Mouse (Mus musculus) myocyte (in vitro differentiated cells): ENCODE measurements around the gene 6030408B16Rik.

Experiments used
- CEBPB ChIP-seq: IDR thresholded peaks from 2 replicates; pipeline ENCODE4 v1.6.1; 2011; ENCODE audit warnings: mild to moderate bottlenecking, moderate library complexity; ENCODE audit not compliant: poor library complexity, insufficient read depth, severe bottlenecking
- E2F4 ChIP-seq: IDR thresholded peaks from one replicate; pipeline ENCODE4 v1.6.1; 2011; ENCODE audit warnings: mild to moderate bottlenecking, control low read depth, moderate library complexity; ENCODE audit not compliant: insufficient read depth
- MAX ChIP-seq: IDR thresholded peaks from one replicate; pipeline ENCODE4 v1.6.1; 2011; ENCODE audit warnings: low read depth, mild to moderate bottlenecking, control low read depth
- MYOD1 ChIP-seq, 3 experiments: IDR thresholded peaks; one replicate each; pipeline ENCODE4 v1.6.1; 2011; ENCODE audit warnings: control low read depth in 2 of 3, low read depth in 2 of 3, mild to moderate bottlenecking in 2 of 3, moderate library complexity in 1 of 3; ENCODE audit not compliant: insufficient read length in 2 of 3, control insufficient read depth in 1 of 3
- MYOG ChIP-seq, 3 experiments: IDR thresholded peaks; one replicate each; pipeline ENCODE4 v1.6.1; 2011; ENCODE audit warnings: control low read depth in 2 of 3, low read depth in 2 of 3, mild to moderate bottlenecking in 2 of 3; ENCODE audit not compliant: insufficient read length in 2 of 3, control insufficient read depth in 1 of 3, insufficient read depth in 1 of 3
- POLR2A ChIP-seq: IDR thresholded peaks from one replicate; pipeline ENCODE4 v1.6.1; 2011; ENCODE audit warnings: low read depth, mild to moderate bottlenecking, control low read depth, moderate library complexity; ENCODE audit not compliant: insufficient read length
- POLR2AphosphoS2 ChIP-seq: IDR thresholded peaks from one replicate; pipeline ENCODE4 v1.6.1; 2011; ENCODE audit warnings: low read depth, control low read depth; ENCODE audit not compliant: insufficient read length
- REST ChIP-seq: IDR thresholded peaks from one replicate; pipeline ENCODE4 v1.6.1; 2011; ENCODE audit warnings: mild to moderate bottlenecking, control low read depth, moderate library complexity; ENCODE audit not compliant: insufficient read depth, insufficient read length
- TCF12 ChIP-seq: IDR thresholded peaks from one replicate; pipeline ENCODE4 v1.6.1; 2011; ENCODE audit warnings: mild to moderate bottlenecking, control low read depth; ENCODE audit not compliant: poor library complexity, insufficient read depth, severe bottlenecking
- TCF3 ChIP-seq: IDR thresholded peaks from one replicate; pipeline ENCODE4 v1.6.1; 2011; ENCODE audit warnings: low read depth, control low read depth; ENCODE audit not compliant: insufficient read length
- USF1 ChIP-seq: IDR thresholded peaks from one replicate; pipeline ENCODE4 v1.6.1; 2011; ENCODE audit warnings: low read depth, mild to moderate bottlenecking, control low read depth, moderate library complexity

GRCm38 (mm10) chr15:101283911-101284750 is 8.9 kb upstream of the 6030408B16Rik start, which contains the start of gene Atg101:
- TF ChIP-seq TCF3: peak; percentile 33
- TF ChIP-seq TCF12: no peak
- peak; percentile 96 for TF ChIP-seq POLR2AphosphoS2
- TF ChIP-seq E2F4: peak; percentile 51
- TF ChIP-seq POLR2A: peak; percentile 95
- no peak for TF ChIP-seq MAX
- TF ChIP-seq MYOD1 (IDR thresholded peaks at IDR 0.05; ENCODE audit: control insufficient read depth in 1 of 3, insufficient read length in 2 of 3, low read depth in 2 of 3): peak in 1 of 3 experiments; percentile 19
- TF ChIP-seq USF1: no peak
- TF ChIP-seq MYOG (IDR thresholded peaks at IDR 0.05; ENCODE audit: control insufficient read depth in 1 of 3, insufficient read depth in 1 of 3, insufficient read length in 2 of 3, low read depth in 2 of 3): peak in 2 of 3 experiments; percentile 27 to 71
- no peak for TF ChIP-seq CEBPB
- peak; percentile 0 for TF ChIP-seq REST
